Mouse (Mus musculus) erythroblast, embryonic 14.5 days (primary cell): ENCODE results near the gene Tbx6.

Source experiments
- GATA1 ChIP-seq: IDR thresholded peaks from 2 replicates; pipeline ENCODE4 v1.6.1; 2012; ENCODE audit warnings: low read length, inconsistent platforms, mixed read lengths
- TAL1 ChIP-seq: IDR thresholded peaks from 3 replicates; pipeline ENCODE4 v1.6.1; 2012; ENCODE audit warnings: low read length, inconsistent platforms, mixed read lengths

DNA sequence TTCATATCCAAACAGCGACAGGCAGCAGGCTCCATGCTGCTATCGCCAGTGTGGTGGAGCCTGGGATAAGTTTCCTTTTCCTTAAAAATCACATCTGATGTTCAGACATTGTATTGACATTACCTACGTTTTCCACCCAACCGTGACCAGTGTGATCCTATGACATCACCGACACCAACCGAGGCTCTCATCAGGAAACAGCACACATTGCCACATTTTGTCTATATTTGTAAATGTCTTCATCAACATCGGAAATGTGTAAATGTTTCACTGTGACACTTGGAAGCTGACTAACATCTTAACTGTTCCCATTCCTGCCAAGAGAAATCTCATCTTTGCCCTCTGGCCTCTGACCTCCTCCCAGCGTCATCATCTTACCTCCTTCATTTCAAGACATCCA is 45.2 kb upstream of the Tbx6 start:
- no peak for TF ChIP-seq GATA1
- TF ChIP-seq TAL1: no peak
